9 mouse cellular contexts compared by ENCODE assay signal in the genomic region with DNA sequence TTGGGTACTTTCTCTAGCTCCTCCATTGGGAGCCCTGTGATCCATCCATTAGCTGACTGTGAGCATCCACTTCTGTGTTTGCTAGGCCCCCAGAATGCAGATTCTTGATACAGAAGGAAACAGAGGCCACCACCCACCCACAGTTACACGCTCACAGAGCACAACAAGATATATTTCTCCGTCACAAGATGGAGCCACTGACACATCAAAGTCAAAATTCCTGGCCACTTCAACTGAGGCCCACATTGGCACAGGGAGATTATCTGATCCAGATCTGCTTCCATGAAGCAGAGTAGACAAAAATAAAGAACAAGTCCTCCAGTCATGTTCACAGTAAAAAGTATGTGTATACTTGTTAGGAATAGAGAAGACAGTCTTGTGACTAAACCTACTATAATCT. TPM values are rescaled to one million over a fixed set of nuclear protein-coding genes. Genes with fewer than 3 reads are reported as not detected.
DNase-seq lines count a peak whose midpoint lies in the region; ATAC-seq and TF ChIP-seq lines count a peak whose summit lies in the region.
"Had no signal": no experiment of that assay in that cellular context is flagged by ENCODE, and none has a peak within 500 bp of the region (broad histone marks: within the 10 kb centered on the region; RNA-seq: fewer than 3 reads in every experiment).

No protein-coding gene starts in this region.

- H3K27me3 ChIP-seq in forebrain, postnatal 0 days (ENCODE audit: insufficient read depth, low read length), result no peaks in the 10 kb centered on the region
- H3K27me3 ChIP-seq in forebrain, embryonic 11.5 days (ENCODE audit: control insufficient read depth, insufficient read depth, low read length), result no peaks in the 10 kb centered on the region
- no peaks in the 10 kb centered on the region for H3K27me3 ChIP-seq in liver, embryonic 14.5 days (ENCODE audit: control insufficient read depth, insufficient read depth, low read length)
- H3K27me3 ChIP-seq: hindbrain, embryonic 15.5 days had no signal

- no peak overlapping the region for H3K4me3 ChIP-seq in forebrain, postnatal 0 days (ENCODE audit: low read depth, low read length)
- no peak overlapping the region for H3K4me3 ChIP-seq in forebrain, embryonic 11.5 days (ENCODE audit: low read depth, low read length)
- H3K4me3 ChIP-seq in liver, embryonic 14.5 days (ENCODE audit: insufficient read depth in 1 of 2, low read depth in 2 of 2, low read length in 2 of 2), result no peak overlapping the region
- H3K4me3 ChIP-seq: hindbrain, embryonic 15.5 days had no signal

- H3K27ac ChIP-seq in forebrain, postnatal 0 days (ENCODE audit: low read depth, low read length), result no peak overlapping the region
- H3K27ac ChIP-seq in forebrain, embryonic 11.5 days (ENCODE audit: low read depth, low read length), result no peak overlapping the region
- no peak overlapping the region for H3K27ac ChIP-seq in liver, embryonic 14.5 days
- H3K27ac ChIP-seq: hindbrain, embryonic 15.5 days had no signal

- no peak overlapping the region for H3K4me2 ChIP-seq in forebrain, postnatal 0 days (ENCODE audit: low read depth)
- H3K4me2 ChIP-seq in forebrain, embryonic 11.5 days (ENCODE audit: low read depth, low read length, severe bottlenecking), result no peak overlapping the region
- H3K4me2 ChIP-seq in liver, embryonic 14.5 days (ENCODE audit: low read depth), result no peak overlapping the region
- H3K4me2 ChIP-seq: hindbrain, embryonic 15.5 days had no signal

- no peak for TF ChIP-seq EP300 in liver, embryonic 14.5 days (IDR thresholded peaks at IDR 0.05; ENCODE audit: low read depth)

- no peaks in the 10 kb centered on the region for H3K4me1 ChIP-seq in forebrain, postnatal 0 days (ENCODE audit: insufficient read depth)
- no peaks in the 10 kb centered on the region for H3K4me1 ChIP-seq in forebrain, embryonic 11.5 days (replicated peaks; ENCODE audit: control insufficient read depth, insufficient read depth, low read length)
- H3K4me1 ChIP-seq in liver, embryonic 14.5 days (replicated peaks; ENCODE audit: control insufficient read depth in 2 of 2, insufficient read depth in 2 of 2, low read length in 1 of 2), result no peaks in the 10 kb centered on the region
- H3K4me1 ChIP-seq: hindbrain, embryonic 15.5 days had no signal

- H3K9ac ChIP-seq in forebrain, postnatal 0 days, result no peak overlapping the region
- H3K9ac ChIP-seq in forebrain, embryonic 11.5 days (ENCODE audit: low read length), result no peak overlapping the region
- no peak overlapping the region for H3K9ac ChIP-seq in liver, embryonic 14.5 days (replicated peaks)
- H3K9ac ChIP-seq: hindbrain, embryonic 15.5 days had no signal

- H3K36me3 ChIP-seq in forebrain, postnatal 0 days (ENCODE audit: insufficient read depth), result no peaks in the 10 kb centered on the region
- no peaks in the 10 kb centered on the region for H3K36me3 ChIP-seq in forebrain, embryonic 11.5 days (ENCODE audit: control insufficient read depth, insufficient read depth, low read length)
- H3K36me3 ChIP-seq in liver, embryonic 14.5 days (replicated peaks; ENCODE audit: control insufficient read depth, insufficient read depth, low read depth), result no peaks in the 10 kb centered on the region
- H3K36me3 ChIP-seq: hindbrain, embryonic 15.5 days had no signal

- ATAC-seq in forebrain, postnatal 0 days, result peak; percentile 50
- no peak for ATAC-seq in forebrain, embryonic 11.5 days (replicated peaks; ENCODE audit: low FRiP score)
- ATAC-seq in liver, embryonic 14.5 days (ENCODE audit: insufficient read depth), result no peak

- H3K9me3 ChIP-seq in forebrain, postnatal 0 days (ENCODE audit: low read length), result no peaks in the 10 kb centered on the region
- no peaks in the 10 kb centered on the region for H3K9me3 ChIP-seq in forebrain, embryonic 11.5 days (ENCODE audit: control insufficient read depth, low read length)
- H3K9me3 ChIP-seq in liver, embryonic 14.5 days (ENCODE audit: control insufficient read depth, low read length), result no peaks in the 10 kb centered on the region
- H3K9me3 ChIP-seq: hindbrain, embryonic 15.5 days had no signal

- peak; percentile 59 for DNase-seq in forebrain, postnatal 0 days
- no peak for DNase-seq in forebrain, embryonic 11.5 days (ENCODE audit: low spot score)
- DNase-seq in liver, embryonic 14.5 days (ENCODE audit: low read depth in 3 of 3, low spot score in 3 of 3), result no peak
- DNase-seq in liver, result no peak
- DNase-seq in adipocyte (ENCODE audit: low spot score), result peak; percentile 70
- peak; percentile 17 to 26 for DNase-seq in layer of hippocampus, adult 8-10 months (ENCODE audit: low spot score in 2 of 2)
- no peak for DNase-seq in natural killer cell, adult 2 months (ENCODE audit: low spot score in 2 of 2)
- no peak for DNase-seq in urinary bladder, postnatal 25 days (ENCODE audit: low spot score)

- peak; percentile 59 for TF ChIP-seq CTCF in forebrain, postnatal 0 days (IDR thresholded peaks at IDR 0.05; ENCODE audit: low read depth)
- peak; percentile 31; the same call in 1 of the 2 replicates for TF ChIP-seq CTCF in liver, embryonic 14.5 days (IDR thresholded peaks at IDR 0.05; ENCODE audit: low read depth)

- 40% methylated on average over 2 of the region's 2 CpGs for WGBS in forebrain, postnatal 0 days
- WGBS in forebrain, embryonic 11.5 days, result 41% methylated on average over 2 of the region's 2 CpGs
- WGBS in liver, embryonic 14.5 days (ENCODE audit: insufficient replicate concordance), result 28% methylated on average over 2 of the region's 2 CpGs

RNA-seq across cellular contexts. Expression of gene Ankrd42, which starts 6.8 kb away (rescaled TPM):
- 28.7 and 30.8 TPM in 2 replicates for total RNA-seq in forebrain, postnatal 0 days (2014; rRNA removed)
- polyA plus RNA-seq in forebrain, postnatal 0 days (2015; fragmentation: Nextera tagmentation; extraction: Ambion mirVana), result 12.2 and 22.0 TPM in 2 replicates
- 9.1 and 12.4 TPM in 2 replicates for polyA plus RNA-seq in forebrain, embryonic 11.5 days (2014; fragmentation: Nextera tagmentation; extraction: Ambion mirVana)
- polyA plus RNA-seq in liver, embryonic 14.5 days (2012; rRNA removed), result 0.10 and 0.19 TPM in 2 replicates
- 0.38 and 0.51 TPM in 2 replicates for polyA plus RNA-seq in liver, embryonic 14.5 days (2014; fragmentation: Nextera tagmentation; extraction: Ambion mirVana)
- 10 to 100 TPM; 17.3 to 20.5 (median 18.7) TPM for total RNA-seq in layer of hippocampus, adult 8-10 months (2022)

RNA-seq across cellular contexts. Expression of gene Pcf11, which starts 39.6 kb away (rescaled TPM):
- total RNA-seq in forebrain, postnatal 0 days (2014; rRNA removed), result 41.9 and 52.5 TPM in 2 replicates
- polyA plus RNA-seq in forebrain, postnatal 0 days (2015; fragmentation: Nextera tagmentation; extraction: Ambion mirVana), result 13.2 and 14.3 TPM in 2 replicates
- polyA plus RNA-seq in forebrain, embryonic 11.5 days (2014; fragmentation: Nextera tagmentation; extraction: Ambion mirVana), result 24.3 and 26.0 TPM in 2 replicates
- 7.9 and 11.9 TPM in 2 replicates for polyA plus RNA-seq in liver, embryonic 14.5 days (2012; rRNA removed)
- 8.0 and 8.4 TPM in 2 replicates for polyA plus RNA-seq in liver, embryonic 14.5 days (2014; fragmentation: Nextera tagmentation; extraction: Ambion mirVana)
- 10 to 100 TPM; 58.7 to 71.1 (median 63.8) TPM for total RNA-seq in layer of hippocampus, adult 8-10 months (2022)

Comparison
In these comparisons a context has a peak if more than half of its experiments do, and no peak if none do; other contexts are left out.
1. DNase-seq: peak in forebrain, postnatal 0 days (single experiment), adipocyte (single experiment) and layer of hippocampus, adult 8-10 months (2 of 2); none in forebrain, embryonic 11.5 days (single experiment), liver, embryonic 14.5 days (0 of 3), liver (single experiment), natural killer cell, adult 2 months (0 of 2) and urinary bladder, postnatal 25 days (single experiment).